Mouse (Mus musculus): ENCODE measurements at regions not wholly inside any gene's neighbourhood (a gene's known extent, or its start where the extent isn't known, plus 50 kb on each side); places are given as distances from the start of the nearest gene placed in this dataset.

GRCm38 (mm10) chr10:54269785-54270184 lies 193.4 kb upstream of the Man1a start:
- DNase-seq (ENCODE audit: low spot score) = no peak

- no peak for DNase-seq (ENCODE audit: low spot score)
Measured at GRCm38 (mm10) chr10:54269354-54269753, 192.9 kb upstream of the Man1a start.

- no peak for DNase-seq (ENCODE audit: low spot score)
Measured at GRCm38 (mm10) chr10:54266656-54267055, 190.2 kb upstream of the Man1a start.

- no peak for DNase-seq (ENCODE audit: low spot score)
Measured at GRCm38 (mm10) chr10:54254874-54255641, 178.6 kb upstream of the Man1a start.

- DNase-seq (ENCODE audit: low spot score) = no peak
Measured at GRCm38 (mm10) chr10:54244995-54245394, 168.6 kb upstream of the Man1a start.

- no peak for DNase-seq (ENCODE audit: low spot score)
Measured at GRCm38 (mm10) chr10:54202362-54202761, 126.0 kb upstream of the Man1a start.

- DNase-seq (ENCODE audit: low spot score) = no peak
Measured at GRCm38 (mm10) chr10:54201727-54202126, 125.3 kb upstream of the Man1a start.

- no peak for DNase-seq (ENCODE audit: low spot score)
Measured at GRCm38 (mm10) chr10:54182670-54183069, 106.3 kb upstream of the Man1a start.

- DNase-seq (ENCODE audit: low spot score) = no peak
Measured at GRCm38 (mm10) chr10:54169320-54169719, 92.9 kb upstream of the Man1a start.

GRCm38 (mm10) chr10:54161091-54161742 lies 84.8 kb upstream of the Man1a start:
- DNase-seq (ENCODE audit: low spot score) = peak; percentile 11

- no peak for DNase-seq (ENCODE audit: low spot score)
Measured at GRCm38 (mm10) chr10:54153928-54154327, 77.5 kb upstream of the Man1a start.

GRCm38 (mm10) chr10:54132634-54133033 lies 56.2 kb upstream of the Man1a start:
- no peak for DNase-seq (ENCODE audit: low spot score)

Measured in embryo, embryonic 10 days (tissue).